Mouse (Mus musculus) embryonic facial prominence, embryonic 13.5 days (tissue): Measurements from ENCODE around the gene Adgrb3. TPM values are rescaled to one million over a fixed set of nuclear protein-coding genes. Genes with fewer than 3 reads are reported as not detected.
"Not testable (repeated sequence)": the region's sequence is repeated elsewhere in the genome, so short reads cannot be mapped to it uniquely, and the experiment has no call there.

Experiments used
- ATAC-seq: fragments of 200-750 bp; cut with Nextera tagmentation; 2 replicates; pipeline ENCODE4 v1.8.0; 2017; ENCODE audit warnings: low read depth; ENCODE audit not compliant: insufficient number of reproducible peaks, insufficient read depth, low FRiP score, low TSS enrichment
- H3K27ac ChIP-seq: fragments of 300-500 bp; sonication (generic); 2 replicates; pipeline ENCODE4 v1.5.1; 2015; ENCODE audit warnings: moderate library complexity, mild to moderate bottlenecking, inconsistent platforms
- H3K27me3 ChIP-seq: fragments of 300-500 bp; sonication (generic); 2 replicates; pipeline ENCODE4 v1.6.1; 2015; ENCODE audit warnings: mild to moderate bottlenecking, inconsistent platforms
- H3K36me3 ChIP-seq: fragments of 300-500 bp; sonication (generic); 2 replicates; pipeline ENCODE4 v1.6.1; 2015; ENCODE audit warnings: mild to moderate bottlenecking, inconsistent platforms
- H3K4me1 ChIP-seq: fragments of 300-500 bp; sonication (generic); 2 replicates; pipeline ENCODE4 v1.6.1; 2015; ENCODE audit warnings: inconsistent platforms
- H3K4me2 ChIP-seq: fragments of 300-500 bp; sonication (generic); 2 replicates; pipeline ENCODE4 v1.6.1; 2015; ENCODE audit warnings: moderate library complexity, mild to moderate bottlenecking, inconsistent platforms
- H3K4me3 ChIP-seq: fragments of 300-500 bp; sonication (generic); 2 replicates; pipeline ENCODE4 v1.5.1; 2015; ENCODE audit warnings: mild to moderate bottlenecking, inconsistent platforms
- H3K9ac ChIP-seq: fragments of 300-500 bp; sonication (generic); 2 replicates; pipeline ENCODE4 v1.6.1; 2015; ENCODE audit warnings: mild to moderate bottlenecking, inconsistent platforms
- H3K9me3 ChIP-seq: fragments of 300-500 bp; sonication (generic); 2 replicates; pipeline ENCODE4 v1.6.1; 2016; ENCODE audit warnings: inconsistent platforms
- WGBS: fragments of 180-500 bp; shearing (Covaris S2); methylation state at CpG from one replicate; pipeline ENCODE4 v1.1.7; 2015; ENCODE audit warnings: mixed read lengths; 5-methylcytosine and 5-hydroxymethylcytosine counted together
- polyA plus RNA-seq: library from polyadenylated mRNA; unstranded; fragments of >200 nt; fragmentation: Nextera tagmentation; extraction: Ambion mirVana; gene quantifications from 2 replicates; pipeline ENCODE4 v1.2.1, GENCODE M21; 2015

The Adgrb3 gene
- polyA plus RNA-seq, 1 experiment from 2014 or later, result 1.7 TPM

- H3K36me3 ChIP-seq, result no peaks in the 10 kb centered on the region
- no peaks in the 10 kb centered on the region for H3K9me3 ChIP-seq
- no peaks in the 10 kb centered on the region for H3K4me1 ChIP-seq
- no peak for ATAC-seq
- no peak overlapping the region for H3K9ac ChIP-seq
- H3K27me3 ChIP-seq, result no peaks in the 10 kb centered on the region
- 71% methylated on average over 3 of the region's 3 CpGs for WGBS
- no peak overlapping the region for H3K4me3 ChIP-seq
- no peak overlapping the region for H3K4me2 ChIP-seq
- H3K27ac ChIP-seq, result no peak overlapping the region
Measured at GRCm38 (mm10) chr1:25023156-25023555, 806.4 kb downstream of the Adgrb3 start.

GRCm38 (mm10) chr1:25017851-25018250 lies 811.7 kb downstream of the Adgrb3 start:
- ATAC-seq, H3K4me1 ChIP-seq, H3K27ac ChIP-seq, H3K36me3 ChIP-seq, H3K9ac ChIP-seq, H3K27me3 ChIP-seq, H3K4me2 ChIP-seq, H3K9me3 ChIP-seq, H3K4me3 ChIP-seq: not testable (repeated sequence)
- 89% methylated on average over 8 of the region's 8 CpGs for WGBS
